In the genomic region with DNA sequence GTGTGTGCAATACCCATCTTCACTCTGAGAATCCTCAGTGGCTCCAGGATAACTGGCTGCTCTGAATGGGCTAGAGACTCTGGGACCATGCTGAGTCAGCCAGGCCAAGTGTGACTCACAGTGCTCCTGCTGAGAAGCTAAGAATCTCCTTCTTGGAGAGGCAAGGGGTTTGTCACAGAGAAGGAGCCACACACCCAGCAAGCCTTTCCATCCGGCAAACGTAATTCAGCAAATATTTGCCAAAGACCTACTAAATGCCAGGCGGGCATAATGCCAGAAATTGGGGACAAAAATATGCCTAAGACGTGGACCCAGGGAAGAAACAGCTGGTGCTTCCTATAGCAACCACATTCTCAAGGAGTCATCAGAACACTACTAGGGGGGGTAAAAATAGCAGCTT, we compare ENCODE assay signal across 9 mouse cellular contexts.
A peak's percentile ranks its signal among the peaks of the same experiment; 100 is the strongest.
DNase-seq lines count a peak whose midpoint lies in the region; ATAC-seq and TF ChIP-seq lines count a peak whose summit lies in the region.
"Had no signal": no experiment of that assay in that cellular context is flagged by ENCODE, and none has a peak within 500 bp of the region (broad histone marks: within the 10 kb centered on the region; RNA-seq: fewer than 3 reads in every experiment).

No protein-coding gene starts in this region.

- H3K4me1 ChIP-seq in CH12.LX (ENCODE audit: control insufficient read depth in 1 of 2, insufficient read depth in 2 of 2): peaks cover 35 to 58% of the 10 kb centered on the region in 2 experiments
- H3K4me1 ChIP-seq in stomach, postnatal 0 days (replicated peaks; ENCODE audit: control insufficient read depth, insufficient read depth): no peaks in the 10 kb centered on the region; the same call in 1 of the 2 replicates

- 32% methylated on average over 4 of the region's 4 CpGs for WGBS in stomach, postnatal 0 days

- no peak overlapping the region for H3K4me3 ChIP-seq in gastrocnemius, adult 2 months
- no peak overlapping the region for H3K4me3 ChIP-seq in CH12.LX (replicated peaks in 1 of 3; ENCODE audit: low read depth in 2 of 3, low read length in 2 of 3, poor library complexity in 1 of 3)
- no peak overlapping the region for H3K4me3 ChIP-seq in stomach, postnatal 0 days (ENCODE audit: low read depth, low read length)

- H3K9me3 ChIP-seq in CH12.LX (replicated peaks; ENCODE audit: low read length): peaks cover 8% of the 10 kb centered on the region
- H3K9me3 ChIP-seq in stomach, postnatal 0 days (ENCODE audit: control insufficient read depth, low read length): no peaks in the 10 kb centered on the region
- H3K9me3 ChIP-seq: G1E had no signal

- peaks cover 24 to 64% of the 10 kb centered on the region in 2 experiments for H3K36me3 ChIP-seq in CH12.LX (replicated peaks in 1 of 2; ENCODE audit: control insufficient read depth in 1 of 2, insufficient read depth in 1 of 2, low read length in 1 of 2)
- no peaks in the 10 kb centered on the region for H3K36me3 ChIP-seq in stomach, postnatal 0 days (ENCODE audit: control insufficient read depth, insufficient read depth, low read length)

- DNase-seq in gastrocnemius, adult 2 months: peak; percentile 50
- DNase-seq in gastrocnemius, postnatal 36 days: no peak
- DNase-seq in CH12.LX (ENCODE audit: extremely low read depth): peak; percentile 47
- peak; percentile 67 for DNase-seq in cerebellum, adult 11-12 months
- peak; percentile 57 to 72 for DNase-seq in left cerebral cortex, postnatal 14 days (ENCODE audit: low spot score in 2 of 2)
- peak; percentile 35 for DNase-seq in stomach, postnatal 0 days (ENCODE audit: low spot score)
- no peak for DNase-seq in embryo, embryonic 11 days
- DNase-seq in ovary, postnatal 14 days (ENCODE audit: low spot score): no peak

- peak overlapping the region; percentile 10; the same call in 1 of the 2 replicates for H3K27ac ChIP-seq in gastrocnemius, adult 2 months
- peak overlapping the region; percentile 60 for H3K27ac ChIP-seq in CH12.LX (ENCODE audit: insufficient read depth, low read depth)
- no peak overlapping the region for H3K27ac ChIP-seq in stomach, postnatal 0 days (replicated peaks)

- H3K27me3 ChIP-seq in CH12.LX (replicated peaks): no peaks in the 10 kb centered on the region
- no peaks in the 10 kb centered on the region for H3K27me3 ChIP-seq in stomach, postnatal 0 days (ENCODE audit: control insufficient read depth, insufficient read depth, low read length)

- TF ChIP-seq POLR2A in CH12.LX (IDR thresholded peaks at IDR 0.05; ENCODE audit: low read depth, low read length): no peak

- H3K9ac ChIP-seq in CH12.LX (ENCODE audit: insufficient read depth, low read depth): no peak overlapping the region
- H3K9ac ChIP-seq in stomach, postnatal 0 days (ENCODE audit: low read length): no peak overlapping the region

- dilution Hi-C loops in CH12.LX (cut with MboI; ENCODE audit: extremely low pct_ligation_motif_present, extremely low pct_unique_long_range_greater_than_20kb, low sequenced_read_pairs): no loop called here

- peaks cover 27% of the 10 kb centered on the region for H3K79me2 ChIP-seq in CH12.LX (replicated peaks; ENCODE audit: control insufficient read depth, extremely low read depth, insufficient read depth, poor library complexity, severe bottlenecking)

- in situ Hi-C loops in CH12.LX (cut with MboI; ENCODE audit: low pct_ligation_motif_present, low pct_unique_long_range_greater_than_20kb, low sequenced_read_pairs): no loop called here

- no peak for TF ChIP-seq EP300 in CH12.LX (IDR thresholded peaks at IDR 0.05; ENCODE audit: low read length)
- no peak for TF ChIP-seq EP300 in stomach, postnatal 0 days (optimal IDR thresholded peaks at IDR 0.05)

- ATAC-seq in stomach, postnatal 0 days (ENCODE audit: low FRiP score, low TSS enrichment): peak; percentile 45; the same call in 1 of the 2 replicates

- TF ChIP-seq RAD21 in CH12.LX (IDR thresholded peaks at IDR 0.05; ENCODE audit: low read depth, low read length): no peak

- H3K4me2 ChIP-seq in CH12.LX (ENCODE audit: insufficient read depth, low read depth, poor library complexity, severe bottlenecking): peak overlapping the region; percentile 42
- no peak overlapping the region for H3K4me2 ChIP-seq in stomach, postnatal 0 days (replicated peaks; ENCODE audit: low read depth)

- intact Hi-C loops in gastrocnemius, adult 2 months (cut with DNase I): loop anchor here (10.0 kb wide), 1 partner anchor 137 kb away; the partner anchor contains the start of gene Atxn1
- intact Hi-C loops in gastrocnemius, postnatal 36 days (cut with DNase I): no loop called here
- intact Hi-C loops in left cerebral cortex, postnatal 14 days (cut with DNase I): no loop called here

- TF ChIP-seq CTCF in gastrocnemius, adult 2 months (IDR thresholded peaks at IDR 0.05): no peak
- no peak for TF ChIP-seq CTCF in CH12.LX (conservative IDR thresholded peaks at IDR 0.05 in 1 of 2, IDR thresholded peaks at IDR 0.05 in 1 of 2; ENCODE audit: low read depth in 2 of 2, low read length in 2 of 2)
- TF ChIP-seq CTCF in stomach, postnatal 0 days (IDR thresholded peaks at IDR 0.05; ENCODE audit: low read depth): no peak

TF ChIP-seq in CH12.LX, 34 proteins besides CTCF, POLR2A, EP300 and RAD21:
- no peak for TF ChIP-seq ZKSCAN1 (IDR thresholded peaks at IDR 0.05; ENCODE audit: borderline replicate concordance, low read depth, low read length)
- peak; percentile 78; the same call in 1 of the 2 replicates for TF ChIP-seq MAFK (IDR thresholded peaks at IDR 0.05; ENCODE audit: insufficient replicate concordance, low read length)
- no peak for TF ChIP-seq MAX (IDR thresholded peaks at IDR 0.05; ENCODE audit: low read length)

Comparison
In these comparisons a context has a peak if more than half of its experiments do, and no peak if none do; other contexts are left out.
1. DNase-seq: peak in gastrocnemius, adult 2 months (single experiment), CH12.LX (single experiment), cerebellum, adult 11-12 months (single experiment), left cerebral cortex, postnatal 14 days (2 of 2) and stomach, postnatal 0 days (single experiment); none in gastrocnemius, postnatal 36 days (0 of 2), embryo, embryonic 11 days (single experiment) and ovary, postnatal 14 days (single experiment).